In the genomic region with DNA sequence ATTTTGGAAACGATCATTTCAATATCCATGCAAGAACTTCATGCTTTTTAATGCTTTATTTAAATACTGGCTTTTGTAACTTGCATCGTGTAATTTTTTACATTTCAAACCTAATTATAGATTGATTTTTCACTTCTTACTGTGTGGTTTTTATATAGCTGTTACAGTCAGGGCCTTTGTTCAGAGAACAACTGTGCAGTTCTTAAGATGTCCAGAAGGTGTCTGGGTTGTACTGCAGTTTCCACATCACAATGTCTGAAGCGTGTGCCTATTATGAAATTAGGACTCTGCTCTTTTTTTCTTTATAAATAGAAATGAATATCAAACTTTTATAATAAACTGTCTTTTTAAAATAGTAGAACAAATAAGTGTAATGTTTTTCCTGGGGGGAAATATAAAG, we compare ENCODE assay signal across 8 mouse cellular contexts. TPM values are rescaled to one million over a fixed set of nuclear protein-coding genes. Genes with fewer than 3 reads are reported as not detected.
DNase-seq lines count a peak whose midpoint lies in the region; ATAC-seq and TF ChIP-seq lines count a peak whose summit lies in the region.

No protein-coding gene starts in this region.

- no peak overlapping the region for H3K27ac ChIP-seq in embryonic facial prominence, embryonic 11.5 days (replicated peaks; ENCODE audit: low read depth, low read length)
- no peak overlapping the region for H3K27ac ChIP-seq in embryonic facial prominence, embryonic 10.5 days (replicated peaks)
- H3K27ac ChIP-seq in left cerebral cortex, adult 2 months = no peak overlapping the region

- no peaks in the 10 kb centered on the region for H3K4me1 ChIP-seq in embryonic facial prominence, embryonic 11.5 days (ENCODE audit: control insufficient read depth, insufficient read depth, low read length)
- no peaks in the 10 kb centered on the region for H3K4me1 ChIP-seq in embryonic facial prominence, embryonic 10.5 days

- intact Hi-C loops in left cerebral cortex, adult 2 months (cut with DNase I) = loop anchor here (5.0 kb wide), 1 partner anchor 137 kb away; no protein-coding TSS in a partner anchor
- intact Hi-C loops in left cerebral cortex, postnatal 4 days (cut with DNase I) = loop anchor here (5.0 kb wide), 1 partner anchor 142 kb away; no protein-coding TSS in a partner anchor

- H3K27me3 ChIP-seq in embryonic facial prominence, embryonic 11.5 days (ENCODE audit: control insufficient read depth, insufficient read depth, low read length) = no peaks in the 10 kb centered on the region
- H3K27me3 ChIP-seq in embryonic facial prominence, embryonic 10.5 days (replicated peaks; ENCODE audit: low read depth, poor library complexity, severe bottlenecking) = no peaks in the 10 kb centered on the region

- no peak for ATAC-seq in embryonic facial prominence, embryonic 11.5 days (replicated peaks; ENCODE audit: insufficient number of reproducible peaks, low FRiP score, low TSS enrichment, low read depth)
- peak; percentile 43; the same call in 1 of the 2 replicates for ATAC-seq in megakaryocyte, adult 5-6 weeks (ENCODE audit: poor library complexity, severe bottlenecking)

- H3K9ac ChIP-seq in embryonic facial prominence, embryonic 11.5 days (replicated peaks; ENCODE audit: low read length) = no peak overlapping the region

- no peak overlapping the region for H3K4me3 ChIP-seq in embryonic facial prominence, embryonic 11.5 days (ENCODE audit: low read depth, low read length)
- no peak overlapping the region for H3K4me3 ChIP-seq in embryonic facial prominence, embryonic 10.5 days
- no peak overlapping the region for H3K4me3 ChIP-seq in left cerebral cortex, adult 2 months

- no peaks in the 10 kb centered on the region for H3K36me3 ChIP-seq in embryonic facial prominence, embryonic 11.5 days (replicated peaks; ENCODE audit: control insufficient read depth, insufficient read depth, low read depth, low read length)
- H3K36me3 ChIP-seq in embryonic facial prominence, embryonic 10.5 days (replicated peaks) = no peaks in the 10 kb centered on the region

- WGBS in embryonic facial prominence, embryonic 11.5 days = 65% methylated on average over 3 of the region's 3 CpGs
- 72% methylated on average over 3 of the region's 3 CpGs for WGBS in embryonic facial prominence, embryonic 10.5 days

- peak; percentile 69 for TF ChIP-seq CTCF in left cerebral cortex, adult 2 months (IDR thresholded peaks at IDR 0.05)

- peak; percentile 63 for DNase-seq in embryonic facial prominence, embryonic 11.5 days (ENCODE audit: low spot score)
- no peak for DNase-seq in embryonic facial prominence, embryonic 10.5 days (ENCODE audit: low spot score)
- DNase-seq in left cerebral cortex, adult 2 months (ENCODE audit: extremely low spot score in 1 of 2, low spot score in 2 of 2) = no peak
- no peak for DNase-seq in left cerebral cortex, postnatal 4 days
- DNase-seq in ZHBTc4 (ENCODE audit: low read depth, low spot score) = peak; percentile 15
- DNase-seq in B cell, adult 2 months = no peak
- no peak for DNase-seq in adrenal gland, postnatal 4 days (ENCODE audit: low spot score in 2 of 2)

- H3K9me3 ChIP-seq in embryonic facial prominence, embryonic 11.5 days (replicated peaks; ENCODE audit: control insufficient read depth, low read length) = no peaks in the 10 kb centered on the region
- H3K9me3 ChIP-seq in embryonic facial prominence, embryonic 10.5 days = no peaks in the 10 kb centered on the region

- H3K4me2 ChIP-seq in embryonic facial prominence, embryonic 11.5 days (ENCODE audit: low read depth, low read length) = no peak overlapping the region

RNA-seq across cellular contexts. Expression of a gene that starts 20.7 kb away (rescaled TPM):
- 15.1 and 16.0 TPM in 2 replicates for polyA plus RNA-seq in embryonic facial prominence, embryonic 11.5 days (2014; fragmentation: Nextera tagmentation; extraction: Ambion mirVana)
- 13.8 and 14.7 TPM in 2 replicates for polyA plus RNA-seq in embryonic facial prominence, embryonic 10.5 days (2016; fragmentation: Nextera tagmentation; extraction: Ambion mirVana)
- total RNA-seq in left cerebral cortex, adult 2 months (2021) = 10 to 100 TPM; 30.2 to 32.8 TPM
- 10 to 100 TPM; 28.5 to 31.8 TPM for total RNA-seq in left cerebral cortex, postnatal 4 days (2021)
- 1.5 TPM in 2 replicates for total RNA-seq in megakaryocyte, adult 5-6 weeks (2015)
- 0.24 and 0.95 TPM in 2 replicates for total RNA-seq in megakaryocyte, adult 5-6 weeks (2017)
- 1 to 10 TPM; 8.5 to 8.9 TPM for total RNA-seq in adrenal gland, postnatal 4 days (2021)

Comparison
In these comparisons a context has a peak if more than half of its experiments do, and no peak if none do; other contexts are left out.
1. DNase-seq: peak in embryonic facial prominence, embryonic 11.5 days (single experiment) and ZHBTc4 (single experiment); none in embryonic facial prominence, embryonic 10.5 days (single experiment), left cerebral cortex, adult 2 months (0 of 2), left cerebral cortex, postnatal 4 days (single experiment), B cell, adult 2 months (0 of 2) and adrenal gland, postnatal 4 days (0 of 2).